Mouse (Mus musculus): ENCODE data around the gene 3425401B19Rik. TPM values are rescaled to one million over a fixed set of nuclear protein-coding genes. Genes with fewer than 3 reads are reported as not detected.

3425401B19Rik gene
- polyA plus RNA-seq, 1 experiment = not detected

DNA sequence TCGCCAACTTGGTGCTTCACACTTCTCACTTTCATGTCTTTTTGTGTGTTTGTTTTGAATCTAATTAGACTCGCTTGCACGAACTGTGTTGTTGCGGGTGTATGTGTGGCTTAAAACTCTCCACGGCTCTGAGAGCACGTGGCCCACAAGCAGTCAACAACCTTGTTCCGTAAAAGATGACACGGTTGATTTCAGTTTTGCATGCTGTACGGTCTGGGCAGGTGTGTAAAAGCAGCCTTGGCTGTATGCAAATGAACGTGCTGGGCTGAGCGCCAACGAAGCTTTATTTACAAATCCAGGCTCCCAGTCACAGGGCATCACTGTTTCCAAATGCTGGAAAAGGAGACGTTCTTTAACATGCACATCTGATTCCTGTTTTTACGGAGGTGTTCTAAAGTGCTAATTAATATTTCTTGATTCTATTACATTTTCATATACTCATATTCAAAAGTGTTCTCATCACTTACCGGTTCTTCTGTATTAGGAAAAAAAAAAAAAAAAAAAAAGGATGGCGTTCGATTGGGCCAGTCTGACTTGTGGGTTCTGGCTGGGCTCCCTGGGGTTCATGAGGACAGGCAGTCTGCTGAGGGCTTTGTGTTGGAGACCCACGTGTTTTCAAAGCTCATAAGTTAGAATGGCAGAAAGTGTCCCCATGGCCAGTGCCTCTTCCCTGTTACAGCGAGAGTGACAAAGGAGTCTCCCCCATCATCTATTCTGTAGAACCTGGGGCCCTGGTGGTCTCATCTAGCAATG is 935 bp downstream of the 3425401B19Rik start:
- TF ChIP-seq GATA1 (IDR thresholded peaks at IDR 0.05; ENCODE audit: low read length) = no peak

DNA sequence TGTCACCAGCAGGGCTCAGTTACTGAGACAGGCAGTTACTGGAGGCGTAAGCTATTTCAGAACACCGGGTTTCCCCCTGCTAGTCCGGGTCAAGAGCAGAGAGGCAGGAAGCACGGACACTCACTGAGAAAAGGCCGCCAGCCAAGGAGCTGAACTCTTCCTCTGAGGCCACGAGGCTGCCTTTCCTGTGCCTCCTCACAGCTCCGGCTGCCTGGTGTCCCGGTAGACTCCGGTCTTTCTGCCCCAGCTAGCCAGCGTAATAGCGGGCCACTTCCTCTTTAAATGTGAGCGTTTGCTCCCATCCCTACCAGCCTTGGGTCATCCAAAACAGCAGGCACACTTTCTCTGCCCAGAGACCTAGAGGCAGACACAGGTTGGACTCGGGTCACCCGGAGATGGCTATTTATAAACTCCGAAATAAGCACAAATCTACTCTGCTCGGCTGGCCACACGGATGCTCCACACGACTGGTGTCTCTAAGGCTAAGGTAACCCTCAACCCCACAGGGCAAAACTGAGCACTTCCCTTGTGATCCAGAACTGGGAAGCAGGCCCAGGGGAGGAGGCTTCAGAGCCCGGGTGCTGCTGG is 1.7 kb downstream of the 3425401B19Rik start:
- TF ChIP-seq GATA1 (IDR thresholded peaks at IDR 0.05; ENCODE audit: low read length) = no peak

DNA sequence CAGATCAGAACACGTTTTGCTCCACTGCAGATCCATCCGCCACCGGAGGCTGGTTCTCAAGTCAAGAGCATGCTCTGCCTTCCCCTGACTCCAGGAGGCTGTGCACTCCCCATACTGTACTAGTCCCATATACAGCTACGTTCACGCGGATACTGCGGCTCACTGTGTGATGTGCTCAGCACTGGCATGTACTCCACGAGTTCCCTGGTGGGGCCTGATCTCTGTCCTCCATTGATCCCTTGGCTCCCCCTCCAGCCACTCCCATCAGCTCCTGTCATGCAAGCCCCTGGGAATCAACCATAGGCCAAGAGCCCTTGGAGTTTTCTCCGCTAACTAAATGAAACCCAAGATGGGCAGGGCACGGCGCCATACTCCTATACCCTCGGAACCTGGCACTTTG is 2.6 kb downstream of the 3425401B19Rik start:
- TF ChIP-seq GATA1 (IDR thresholded peaks at IDR 0.05; ENCODE audit: low read length) = no peak

DNA sequence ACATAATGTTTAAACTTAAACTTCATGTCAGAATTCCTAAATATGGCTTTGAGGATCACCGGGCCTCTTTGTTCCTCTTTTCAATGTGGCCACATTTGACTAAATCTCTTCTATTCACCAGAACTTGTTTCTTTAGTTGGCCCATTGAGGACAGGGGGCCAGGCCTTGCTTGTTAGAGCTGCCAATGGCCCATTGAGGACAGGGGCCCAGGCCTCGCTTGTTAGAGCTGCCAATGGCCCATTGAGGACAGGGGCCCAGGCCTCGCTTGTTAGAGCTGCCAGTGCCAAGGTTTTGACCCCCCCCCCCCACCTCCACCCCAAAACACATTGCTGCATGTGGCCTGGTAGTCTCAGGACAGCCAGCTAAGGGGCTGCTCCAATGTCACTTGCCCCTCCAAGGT is 3.5 kb downstream of the 3425401B19Rik start:
- TF ChIP-seq GATA1 (IDR thresholded peaks at IDR 0.05; ENCODE audit: low read length) = no peak

DNA sequence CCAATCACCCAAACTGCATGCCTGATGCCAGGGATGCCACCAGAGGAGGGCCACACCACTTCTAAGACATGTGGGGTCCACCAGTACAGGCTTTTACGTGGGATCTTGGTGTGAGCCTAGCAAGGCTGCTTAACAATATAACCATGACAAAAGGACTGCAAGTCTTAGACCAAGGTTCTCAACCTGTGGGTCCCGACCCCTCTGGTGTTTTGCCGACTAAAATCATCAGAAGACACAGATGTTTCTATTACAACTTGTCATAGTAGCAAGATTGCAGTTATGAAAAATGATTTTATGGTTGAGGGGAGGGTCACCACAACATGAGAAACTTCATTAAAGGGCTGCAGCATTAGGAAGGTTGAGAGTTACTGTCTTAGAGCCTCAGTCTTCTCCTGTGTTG is 6.5 kb downstream of the 3425401B19Rik start:
- no peak for TF ChIP-seq GATA1 (IDR thresholded peaks at IDR 0.05; ENCODE audit: low read length)

DNA sequence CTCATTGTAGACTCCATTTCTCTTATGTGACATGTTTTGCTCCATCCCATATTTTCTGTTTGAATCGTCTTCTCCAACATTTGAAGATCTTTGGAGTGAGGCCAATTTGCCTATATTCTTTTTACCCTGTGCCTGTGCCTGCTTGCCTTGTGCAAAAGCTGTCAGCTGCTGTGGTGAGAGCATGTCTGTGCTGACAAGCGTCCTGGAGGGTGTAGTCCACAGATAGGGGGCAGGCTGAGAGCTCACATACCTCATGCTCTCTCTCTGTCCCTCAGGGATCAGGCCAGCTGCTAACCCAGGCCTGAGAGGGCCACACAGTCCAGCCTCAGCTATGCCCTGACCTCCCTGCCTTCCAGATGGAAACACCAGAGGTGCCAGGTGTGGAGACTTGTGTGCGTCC is 11.9 kb downstream of the 3425401B19Rik start:
- TF ChIP-seq GATA1 (IDR thresholded peaks at IDR 0.05; ENCODE audit: low read length) = no peak

DNA sequence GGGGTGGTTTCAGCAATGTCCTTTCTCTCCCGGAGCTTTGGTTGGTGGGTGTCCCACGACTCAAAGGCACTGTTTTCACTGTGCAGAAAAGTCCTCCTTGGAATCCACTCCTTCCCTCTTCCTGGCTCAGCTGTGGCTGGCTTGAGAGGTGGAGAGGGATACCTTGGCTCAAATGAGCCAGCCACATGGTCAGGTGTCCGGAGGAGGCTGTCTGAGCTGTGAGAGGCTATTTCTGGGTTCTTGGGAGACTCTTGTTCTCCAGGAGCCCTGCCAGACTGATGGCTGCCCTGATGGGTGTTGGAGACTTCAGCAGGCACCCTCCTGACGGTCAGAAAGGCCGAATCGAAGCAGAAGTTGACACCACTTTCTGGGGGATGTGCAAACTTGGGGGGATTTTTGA is 22.0 kb downstream of the 3425401B19Rik start:
- TF ChIP-seq GATA1 (IDR thresholded peaks at IDR 0.05; ENCODE audit: low read length) = no peak

DNA sequence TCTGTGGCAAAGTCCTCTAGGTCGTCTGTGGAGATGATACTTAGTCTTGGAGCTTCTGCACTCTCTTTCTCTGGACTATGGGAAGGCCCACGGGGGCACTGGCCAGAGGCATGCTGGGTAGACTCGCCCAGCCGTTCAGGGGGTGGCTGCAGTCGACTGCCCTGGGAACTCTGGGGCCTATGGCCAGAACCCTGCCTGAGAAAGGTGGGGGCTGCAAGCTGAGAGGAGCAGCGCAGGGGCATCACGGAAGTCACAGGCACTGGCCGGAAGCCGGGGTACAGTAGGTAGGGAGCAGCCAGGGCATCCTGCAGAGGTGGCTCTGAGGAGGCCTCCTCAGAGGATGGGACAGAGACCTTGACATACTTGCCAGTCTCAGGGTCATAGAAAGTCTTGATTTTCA is 25.3 kb downstream of the 3425401B19Rik start:
- no peak for TF ChIP-seq GATA1 (IDR thresholded peaks at IDR 0.05; ENCODE audit: low read length)

DNA sequence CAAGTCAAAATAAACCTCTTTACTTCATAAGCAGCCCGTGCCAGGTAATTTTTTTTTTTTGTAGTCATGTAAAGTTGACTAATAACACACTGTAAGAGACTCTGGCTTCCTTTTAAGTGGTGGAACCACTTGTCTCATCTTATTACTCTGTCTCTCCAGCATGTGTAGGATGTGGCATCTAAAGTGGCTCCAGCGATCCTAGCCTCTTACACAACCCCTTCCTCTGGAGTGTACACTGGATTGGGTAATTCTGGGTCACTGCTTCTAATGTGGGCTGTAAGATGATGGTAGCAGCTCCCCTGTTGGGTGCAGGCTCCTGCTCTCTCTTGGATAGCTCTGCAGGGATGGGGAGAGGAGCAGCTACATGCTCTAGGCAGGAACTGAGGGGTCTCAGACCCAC is 46.6 kb downstream of the 3425401B19Rik start:
- no peak for TF ChIP-seq GATA1 (IDR thresholded peaks at IDR 0.05; ENCODE audit: low read length)

DNA sequence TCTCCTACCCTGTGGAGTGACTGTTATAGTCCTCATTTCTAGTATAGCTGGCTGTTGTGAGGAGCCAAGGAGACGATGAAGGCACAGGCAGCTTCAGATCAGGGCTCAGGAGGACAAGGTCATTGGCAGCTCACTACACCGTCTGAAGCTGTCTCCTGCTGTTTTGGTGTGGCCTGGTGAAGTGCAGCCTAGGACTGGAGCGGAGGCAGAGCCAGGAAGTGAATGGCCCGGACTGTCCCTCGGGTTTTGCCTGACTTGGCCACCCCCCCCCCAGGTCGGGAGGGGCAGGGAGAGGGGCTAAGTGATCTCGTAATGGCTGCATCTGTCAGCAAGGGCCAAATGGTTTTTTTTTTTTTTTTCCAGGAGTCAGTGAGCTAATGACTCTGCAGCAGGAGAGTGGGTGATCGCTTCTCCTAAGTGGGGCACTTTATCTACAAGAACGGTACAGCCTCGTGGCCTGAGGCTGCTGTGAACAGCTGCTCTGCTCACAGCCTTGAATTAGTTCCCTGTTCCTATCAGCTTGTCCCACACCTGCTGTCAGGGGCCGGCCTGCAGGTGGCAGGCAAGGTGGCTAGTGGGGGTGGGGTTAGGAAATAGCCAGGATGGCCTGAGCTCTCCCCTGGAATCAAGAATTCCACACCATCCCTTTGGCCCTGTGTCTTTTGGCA is 50.9 kb downstream of the 3425401B19Rik start:
- TF ChIP-seq GATA1 (IDR thresholded peaks at IDR 0.05; ENCODE audit: low read length) = no peak

DNA sequence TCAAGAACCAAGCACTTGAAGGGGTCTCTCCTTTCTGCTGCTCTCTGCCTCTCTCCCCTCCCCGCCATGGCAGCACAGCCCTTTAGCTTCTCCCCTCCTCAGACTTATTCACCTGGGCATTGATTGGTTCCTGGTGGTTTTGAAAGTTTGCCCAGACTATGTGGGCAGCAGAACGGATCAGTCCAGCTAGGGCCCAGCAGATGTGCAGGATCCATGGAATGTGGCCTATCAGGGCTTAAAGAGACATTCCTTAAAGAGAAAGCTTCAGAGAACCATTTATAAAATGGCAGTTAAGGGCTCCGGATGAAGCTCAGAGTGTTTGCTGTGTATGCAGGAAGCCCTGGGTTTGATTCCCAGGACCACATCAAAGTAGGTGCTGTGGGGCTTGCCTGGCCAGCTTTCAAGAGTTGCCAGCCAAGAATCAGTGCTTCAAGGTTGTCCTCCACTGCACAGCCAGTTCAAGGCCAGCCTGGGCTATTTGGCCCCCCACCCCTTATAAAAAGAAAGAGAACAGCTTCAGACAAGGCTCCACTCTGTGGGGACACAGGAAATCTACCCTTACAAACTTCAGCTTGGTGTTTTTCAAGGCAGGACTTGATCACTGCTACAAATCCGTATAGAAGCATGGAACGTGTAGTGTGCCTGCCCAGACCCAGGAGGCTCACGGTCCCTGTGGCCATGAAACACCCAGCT is 52.0 kb downstream of the 3425401B19Rik start:
- TF ChIP-seq GATA1 (IDR thresholded peaks at IDR 0.05; ENCODE audit: low read length) = no peak

DNA sequence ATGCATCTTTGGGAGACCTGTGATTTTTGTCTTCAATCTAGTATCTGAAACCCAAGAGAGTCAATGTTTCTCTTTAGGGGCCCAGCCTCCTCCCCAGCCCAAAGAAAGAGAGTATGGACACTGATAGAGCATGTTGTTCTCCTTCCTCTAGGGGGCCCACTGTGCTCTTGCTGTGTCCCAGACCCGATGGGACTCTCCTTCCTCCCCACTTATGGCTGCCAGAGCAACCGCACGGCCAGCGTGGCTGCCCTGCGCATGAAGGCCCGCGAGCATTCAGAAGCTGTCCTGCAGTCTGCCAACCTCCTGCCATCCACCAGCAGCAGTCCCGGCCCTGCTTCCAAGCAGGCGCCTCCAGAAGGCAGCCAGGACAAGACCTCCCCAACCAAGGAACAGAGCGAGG is 56.5 kb downstream of the 3425401B19Rik start:
- TF ChIP-seq GATA1 (IDR thresholded peaks at IDR 0.05; ENCODE audit: low read length) = no peak

DNA sequence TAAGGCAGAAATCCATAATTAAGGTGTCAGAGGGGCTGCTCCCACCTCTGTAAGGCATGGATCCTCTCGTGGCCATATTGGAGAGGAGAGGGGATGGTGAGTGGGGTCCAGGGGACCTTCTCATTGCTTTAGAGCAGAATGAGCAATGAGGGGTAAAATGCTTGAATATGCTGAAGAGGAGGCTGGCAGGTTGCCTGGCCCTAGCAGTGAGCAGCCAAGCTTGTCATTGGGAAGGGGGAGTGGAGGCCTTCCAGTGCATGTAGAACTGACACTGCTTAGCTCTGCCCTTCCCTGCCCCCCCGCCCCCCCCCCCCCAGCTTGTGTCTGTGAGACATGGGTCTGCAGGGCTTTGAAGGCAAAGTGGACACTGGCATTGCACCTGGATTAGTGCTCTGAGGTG is 57.8 kb downstream of the 3425401B19Rik start:
- TF ChIP-seq GATA1 (IDR thresholded peaks at IDR 0.05; ENCODE audit: low read length) = no peak

DNA sequence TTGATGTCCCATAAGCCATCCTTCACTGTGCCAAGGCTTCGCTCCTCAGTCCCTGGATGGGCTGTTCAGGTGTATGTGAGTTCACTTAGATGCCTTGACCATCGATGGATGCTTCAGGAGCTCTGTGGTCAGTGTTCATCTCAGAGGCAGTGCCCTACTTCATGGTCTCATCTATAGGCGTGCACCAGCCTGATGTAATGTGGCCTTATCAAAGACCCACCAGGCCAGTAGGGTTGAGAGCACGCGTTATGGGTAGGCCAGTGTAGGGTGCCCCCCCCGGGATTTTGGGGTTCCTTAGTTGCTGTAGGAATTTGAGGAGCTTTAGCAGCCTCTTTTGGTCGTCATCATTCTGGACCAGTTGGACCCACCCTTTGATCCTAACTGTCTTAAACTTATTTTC is 60.3 kb downstream of the 3425401B19Rik start:
- TF ChIP-seq GATA1 (IDR thresholded peaks at IDR 0.05; ENCODE audit: low read length) = no peak

DNA sequence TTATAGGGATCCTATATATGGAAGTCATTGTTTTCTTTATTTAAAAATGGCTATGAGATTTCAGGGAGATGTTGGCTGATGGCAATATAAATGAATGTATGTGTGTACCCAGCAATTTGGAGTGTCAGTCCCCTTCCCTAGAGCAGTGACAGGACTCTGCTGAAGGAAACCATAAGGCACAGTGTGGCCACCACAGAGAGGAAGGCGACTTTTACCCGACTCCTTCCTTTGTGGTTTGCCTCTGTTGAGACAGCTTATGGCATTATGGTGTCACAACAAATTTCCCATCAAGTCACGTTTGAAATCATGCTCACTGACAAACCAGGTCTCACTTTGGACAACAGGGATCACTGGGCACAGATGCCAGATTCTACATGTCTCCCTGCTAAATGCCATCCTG is 60.8 kb downstream of the 3425401B19Rik start:
- TF ChIP-seq GATA1 (IDR thresholded peaks at IDR 0.05; ENCODE audit: low read length) = no peak

DNA sequence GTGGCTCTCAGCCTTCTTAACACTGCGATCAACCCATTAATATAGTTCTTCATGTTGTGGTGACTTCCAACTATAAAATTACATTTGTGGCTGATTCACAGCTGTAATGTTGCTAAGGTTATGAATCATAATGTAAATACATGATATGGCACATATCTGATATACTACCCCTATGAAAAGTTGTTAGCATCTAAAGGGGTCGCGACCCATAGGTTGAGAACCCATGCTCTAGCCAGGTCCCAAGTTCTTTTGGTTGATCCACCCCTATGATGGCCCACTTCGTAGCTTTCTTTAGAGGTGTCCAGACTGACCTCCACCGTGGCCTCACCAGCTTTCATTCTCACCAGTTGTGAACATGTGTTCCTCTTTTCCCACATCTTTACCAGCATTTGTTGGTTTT is 67.8 kb downstream of the 3425401B19Rik start:
- no peak for TF ChIP-seq GATA1 (IDR thresholded peaks at IDR 0.05; ENCODE audit: low read length)
